Mouse (Mus musculus): ENCODE measurements around the gene Rtn4rl2. TPM values are rescaled to one million over a fixed set of nuclear protein-coding genes. Genes with fewer than 3 reads are reported as not detected.
A peak's percentile ranks its signal among the peaks of the same experiment; 100 is the strongest.

The Rtn4rl2 gene
- polyA plus RNA-seq, 1 experiment from 2014 or later = 7.2 TPM

DNA sequence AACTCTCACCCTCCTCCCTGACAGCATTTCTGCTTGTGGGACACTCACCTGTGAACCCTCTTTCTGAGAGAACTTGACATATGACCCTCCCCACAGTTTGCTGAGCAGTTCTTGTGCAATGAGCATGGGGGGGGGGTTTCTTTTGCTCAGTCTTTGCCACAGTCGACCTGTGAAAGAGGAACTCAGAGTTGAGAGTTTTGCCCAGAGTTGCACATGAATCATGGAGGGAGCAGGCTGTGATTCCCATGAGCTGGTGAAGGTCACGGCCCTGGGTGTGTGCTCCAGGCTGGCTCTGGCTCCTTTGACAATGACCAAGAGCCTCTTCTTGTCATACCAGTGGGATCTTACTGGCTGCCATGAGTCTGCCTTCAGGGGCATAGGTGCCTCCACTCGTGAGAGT lies 24.3 kb downstream of the Rtn4rl2 start:
- WGBS = 88% methylated on average over 3 of the region's 3 CpGs
- H3K4me1 ChIP-seq (ENCODE audit: control insufficient read depth, insufficient read depth, low read length) = peaks cover 4% of the 10 kb centered on the region; the same call in 1 of the 2 replicates
- no peak for DNase-seq (ENCODE audit: low spot score)
- H3K4me3 ChIP-seq (ENCODE audit: low read depth, low read length) = no peak overlapping the region
- no peak for ATAC-seq (ENCODE audit: insufficient read depth, low FRiP score, low TSS enrichment)
- no peak overlapping the region for H3K9ac ChIP-seq (ENCODE audit: low read length)
- H3K36me3 ChIP-seq (ENCODE audit: control insufficient read depth, insufficient read depth, low read length) = no peaks in the 10 kb centered on the region
- H3K9me3 ChIP-seq (ENCODE audit: control insufficient read depth, low read length) = no peaks in the 10 kb centered on the region
- H3K27ac ChIP-seq (ENCODE audit: low read depth, low read length) = no peak overlapping the region
- H3K4me2 ChIP-seq (ENCODE audit: low read depth) = no peak overlapping the region
- peaks cover 14% of the 10 kb centered on the region for H3K27me3 ChIP-seq (ENCODE audit: control insufficient read depth, insufficient read depth, low read length)

DNA sequence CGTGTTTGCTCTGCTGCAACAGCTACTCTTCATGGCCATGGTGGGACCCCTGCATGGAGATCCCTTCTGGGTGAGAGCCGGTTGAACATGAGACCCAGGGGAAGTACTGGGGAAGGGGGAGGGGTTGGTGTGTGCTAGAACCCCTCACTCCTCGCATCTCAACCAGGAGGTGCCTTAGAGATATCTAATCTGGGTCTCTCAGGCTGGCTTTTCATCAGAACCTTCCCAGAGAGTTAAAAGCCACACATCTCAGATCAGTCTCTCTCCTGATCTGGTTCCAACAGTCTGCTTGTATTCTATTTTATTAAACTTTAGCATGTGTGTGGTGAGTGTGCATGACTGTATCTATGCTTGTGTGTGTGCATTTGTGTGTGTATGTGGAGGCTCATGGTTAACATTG lies 25.1 kb downstream of the Rtn4rl2 start:
- DNase-seq (ENCODE audit: low spot score) (no peak), ATAC-seq (ENCODE audit: insufficient read depth, low FRiP score, low TSS enrichment) (no peak)
- Histone ChIP-seq H3K4me2 (ENCODE audit: low read depth) (no peak overlapping the region), H3K9me3 (ENCODE audit: control insufficient read depth, low read length) (no peaks in the 10 kb centered on the region), H3K4me1 (ENCODE audit: control insufficient read depth, insufficient read depth, low read length) (peaks cover 3% of the 10 kb centered on the region; the same call in 1 of the 2 replicates), H3K36me3 (ENCODE audit: control insufficient read depth, insufficient read depth, low read length) (no peaks in the 10 kb centered on the region), H3K27me3 (ENCODE audit: control insufficient read depth, insufficient read depth, low read length) (peaks cover 7% of the 10 kb centered on the region), H3K9ac (ENCODE audit: low read length) (no peak overlapping the region), H3K4me3 (ENCODE audit: low read depth, low read length) (no peak overlapping the region), H3K27ac (ENCODE audit: low read depth, low read length) (no peak overlapping the region)
- WGBS = 87% methylated on average over 3 of the region's 3 CpGs

DNA sequence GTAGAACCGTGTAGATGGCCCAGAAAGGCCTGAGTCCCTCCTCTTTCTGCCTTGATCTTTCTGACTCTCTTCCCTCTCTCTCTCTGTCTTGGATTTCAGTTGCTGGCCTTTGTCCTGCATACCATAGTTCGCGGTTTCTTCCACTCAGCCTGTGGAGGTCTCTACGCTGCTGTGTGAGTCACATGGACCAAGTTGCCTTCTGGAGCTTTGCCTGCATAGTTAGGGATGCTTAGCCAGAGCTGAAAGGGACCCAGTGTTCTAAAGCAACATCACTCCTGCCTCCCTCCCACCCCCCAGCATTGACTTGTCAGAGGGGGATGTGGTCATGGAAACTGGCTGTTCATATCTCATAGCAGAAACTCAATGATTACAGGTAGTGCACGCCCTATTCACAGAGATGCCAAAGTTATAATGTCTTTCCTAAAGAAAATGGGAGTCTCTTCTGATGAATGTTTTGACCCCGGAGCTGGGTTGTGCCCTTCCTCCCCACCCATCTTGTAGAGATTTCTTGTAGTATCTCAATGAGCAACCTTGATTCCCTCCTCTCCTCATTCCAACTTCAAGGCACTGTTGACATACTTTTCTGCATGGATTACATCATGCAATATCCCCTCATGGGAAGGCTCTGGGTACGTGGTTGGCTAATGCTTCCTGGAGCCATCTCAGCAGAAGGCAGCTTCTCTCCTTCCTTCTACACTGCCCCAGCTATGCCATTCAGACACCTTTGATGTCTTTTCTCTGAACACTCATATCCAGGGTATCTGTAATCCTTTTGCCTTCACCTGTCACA lies 26.3 kb downstream of the Rtn4rl2 start:
- H3K4me3 ChIP-seq (ENCODE audit: low read depth, low read length) = no peak overlapping the region
- ATAC-seq (ENCODE audit: insufficient read depth, low FRiP score, low TSS enrichment) (no peak), DNase-seq (ENCODE audit: low spot score) (no peak)
- WGBS = 93% methylated on average over 7 of the region's 7 CpGs
- H3K9ac ChIP-seq (ENCODE audit: low read length) = no peak overlapping the region
- H3K4me1 ChIP-seq (ENCODE audit: control insufficient read depth, insufficient read depth, low read length) = no peaks in the 10 kb centered on the region
- H3K9me3 ChIP-seq (ENCODE audit: control insufficient read depth, low read length) = no peaks in the 10 kb centered on the region
- H3K27me3 ChIP-seq (ENCODE audit: control insufficient read depth, insufficient read depth, low read length) = no peaks in the 10 kb centered on the region
- H3K36me3 ChIP-seq (ENCODE audit: control insufficient read depth, insufficient read depth, low read length) = no peaks in the 10 kb centered on the region
- no peak overlapping the region for H3K27ac ChIP-seq (ENCODE audit: low read depth, low read length)
- no peak overlapping the region for H3K4me2 ChIP-seq (ENCODE audit: low read depth)

DNA sequence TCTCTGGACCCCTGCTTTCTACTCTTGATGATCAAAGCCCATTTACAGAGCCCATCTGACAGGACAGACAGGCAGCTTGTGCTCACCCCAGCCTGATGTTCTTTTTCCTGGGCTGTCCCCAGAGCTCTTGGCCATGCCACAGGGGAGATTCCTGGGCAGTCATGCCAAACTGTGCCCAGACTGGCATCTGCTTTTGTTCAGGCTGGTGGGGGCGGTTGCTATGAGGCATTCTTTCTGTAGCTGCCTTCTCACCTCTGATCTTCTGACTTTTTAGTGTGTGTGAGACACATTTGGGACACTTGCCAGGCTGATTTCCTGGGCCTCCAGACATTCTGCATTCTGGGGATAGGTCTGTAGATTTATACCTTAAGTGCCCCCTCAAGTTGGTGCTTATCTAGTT lies 28.0 kb downstream of the Rtn4rl2 start:
- DNase-seq (ENCODE audit: low spot score) (no peak), ATAC-seq (ENCODE audit: insufficient read depth, low FRiP score, low TSS enrichment) (no peak)
- Histone ChIP-seq H3K4me2 (ENCODE audit: low read depth) (no peak overlapping the region), H3K4me3 (ENCODE audit: low read depth, low read length) (no peak overlapping the region), H3K9ac (ENCODE audit: low read length) (no peak overlapping the region), H3K4me1 (ENCODE audit: control insufficient read depth, insufficient read depth, low read length) (no peaks in the 10 kb centered on the region), H3K27ac (ENCODE audit: low read depth, low read length) (no peak overlapping the region), H3K9me3 (ENCODE audit: control insufficient read depth, low read length) (no peaks in the 10 kb centered on the region), H3K36me3 (ENCODE audit: control insufficient read depth, insufficient read depth, low read length) (no peaks in the 10 kb centered on the region; the same call in none of the 2 replicates), H3K27me3 (ENCODE audit: control insufficient read depth, insufficient read depth, low read length) (no peaks in the 10 kb centered on the region)
- WGBS = 86% methylated on average over 1 of the region's 1 CpGs

DNA sequence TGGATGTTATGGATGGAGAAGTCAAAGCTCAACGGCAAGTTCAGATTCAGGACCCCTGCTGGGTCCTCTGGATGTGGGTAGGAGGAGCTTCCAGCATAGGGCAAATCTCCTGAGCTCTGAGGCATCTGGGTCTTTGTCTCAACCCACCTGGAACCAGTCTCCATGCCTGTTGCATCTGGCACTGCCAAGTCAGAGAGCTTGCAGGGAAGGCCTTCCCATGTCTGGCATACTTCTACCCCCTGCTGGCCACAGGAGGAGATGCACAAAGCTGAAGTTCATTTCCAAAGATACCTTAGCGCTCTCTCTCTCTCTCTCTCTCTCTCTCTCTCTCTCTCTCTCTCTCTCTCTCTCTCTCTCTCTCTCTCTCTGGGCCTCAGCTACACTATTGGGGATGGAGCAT lies 30.8 kb downstream of the Rtn4rl2 start:
- no peaks in the 10 kb centered on the region for H3K9me3 ChIP-seq (ENCODE audit: control insufficient read depth, low read length)
- no peak overlapping the region for H3K4me3 ChIP-seq (ENCODE audit: low read depth, low read length)
- no peak overlapping the region for H3K9ac ChIP-seq (ENCODE audit: low read length)
- H3K27me3 ChIP-seq (ENCODE audit: control insufficient read depth, insufficient read depth, low read length) = no peaks in the 10 kb centered on the region
- H3K36me3 ChIP-seq (ENCODE audit: control insufficient read depth, insufficient read depth, low read length) = no peaks in the 10 kb centered on the region; the same call in none of the 2 replicates
- peaks cover 9% of the 10 kb centered on the region; the same call in 1 of the 2 replicates for H3K4me1 ChIP-seq (ENCODE audit: control insufficient read depth, insufficient read depth, low read length)
- H3K27ac ChIP-seq (ENCODE audit: low read depth, low read length) = no peak overlapping the region
- peak; percentile 41 for DNase-seq (ENCODE audit: low spot score)
- ATAC-seq (ENCODE audit: insufficient read depth, low FRiP score, low TSS enrichment) = no peak
- 56% methylated on average over 2 of the region's 2 CpGs for WGBS
- no peak overlapping the region for H3K4me2 ChIP-seq (ENCODE audit: low read depth)

DNA sequence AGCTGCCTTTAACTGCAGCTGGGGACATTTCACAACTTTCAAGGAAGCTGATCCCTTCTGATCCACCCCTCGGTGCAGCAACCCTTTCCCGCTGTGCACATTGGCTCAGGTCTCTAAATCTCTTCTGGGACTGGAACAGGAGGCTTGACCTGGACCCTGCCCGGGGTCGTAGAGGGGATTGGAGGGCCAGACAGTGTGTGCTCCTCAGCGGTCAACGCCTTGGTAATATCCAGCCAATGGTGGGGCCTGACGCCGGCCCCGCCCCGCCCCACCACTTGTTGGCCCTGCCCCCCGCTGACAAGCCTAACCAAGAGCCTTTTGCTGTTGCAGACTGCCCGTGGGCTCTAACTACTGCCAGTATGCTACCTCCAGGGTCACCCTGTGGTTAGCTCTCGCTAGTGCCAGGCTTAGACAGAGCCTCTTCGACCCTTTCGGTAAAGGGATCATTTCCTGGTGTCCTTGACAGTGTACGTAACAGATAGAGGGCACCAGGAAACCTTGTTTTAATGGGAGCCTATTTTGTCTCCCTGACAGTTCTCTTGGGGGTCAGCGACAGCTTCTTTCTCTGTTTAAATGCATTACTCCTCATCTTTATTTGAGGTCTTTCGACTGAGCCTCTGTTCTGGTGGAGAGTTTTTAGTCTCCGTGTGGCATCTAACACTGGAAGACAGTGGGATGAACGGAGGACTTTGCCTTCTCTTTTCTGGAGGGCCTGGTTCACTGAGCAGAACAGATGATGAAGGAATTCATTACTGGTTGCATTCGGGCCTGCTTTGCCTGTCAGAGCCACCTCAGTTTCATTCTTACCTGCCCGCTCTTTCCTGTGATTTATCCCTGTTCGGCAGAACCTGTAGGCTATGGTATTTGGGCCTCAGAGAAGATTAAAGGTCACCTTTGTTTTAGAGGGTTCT lies 35.1 kb downstream of the Rtn4rl2 start:
- Histone ChIP-seq H3K27me3 (ENCODE audit: control insufficient read depth, insufficient read depth, low read length) (no peaks in the 10 kb centered on the region), H3K36me3 (ENCODE audit: control insufficient read depth, insufficient read depth, low read length) (no peaks in the 10 kb centered on the region; the same call in none of the 2 replicates), H3K4me3 (ENCODE audit: low read depth, low read length) (no peak overlapping the region), H3K27ac (ENCODE audit: low read depth, low read length) (no peak overlapping the region), H3K9me3 (ENCODE audit: control insufficient read depth, low read length) (no peaks in the 10 kb centered on the region), H3K4me1 (ENCODE audit: control insufficient read depth, insufficient read depth, low read length) (peaks cover 11% of the 10 kb centered on the region; the same call in 1 of the 2 replicates), H3K4me2 (ENCODE audit: low read depth) (peak overlapping the region; percentile 12; the same call in 1 of the 2 replicates), H3K9ac (ENCODE audit: low read length) (no peak overlapping the region)
- 33% methylated on average over 23 of the region's 23 CpGs for WGBS
- peak; percentile 71 for ATAC-seq (ENCODE audit: insufficient read depth, low FRiP score, low TSS enrichment)
- peak; percentile 52 for DNase-seq (ENCODE audit: low spot score)

DNA sequence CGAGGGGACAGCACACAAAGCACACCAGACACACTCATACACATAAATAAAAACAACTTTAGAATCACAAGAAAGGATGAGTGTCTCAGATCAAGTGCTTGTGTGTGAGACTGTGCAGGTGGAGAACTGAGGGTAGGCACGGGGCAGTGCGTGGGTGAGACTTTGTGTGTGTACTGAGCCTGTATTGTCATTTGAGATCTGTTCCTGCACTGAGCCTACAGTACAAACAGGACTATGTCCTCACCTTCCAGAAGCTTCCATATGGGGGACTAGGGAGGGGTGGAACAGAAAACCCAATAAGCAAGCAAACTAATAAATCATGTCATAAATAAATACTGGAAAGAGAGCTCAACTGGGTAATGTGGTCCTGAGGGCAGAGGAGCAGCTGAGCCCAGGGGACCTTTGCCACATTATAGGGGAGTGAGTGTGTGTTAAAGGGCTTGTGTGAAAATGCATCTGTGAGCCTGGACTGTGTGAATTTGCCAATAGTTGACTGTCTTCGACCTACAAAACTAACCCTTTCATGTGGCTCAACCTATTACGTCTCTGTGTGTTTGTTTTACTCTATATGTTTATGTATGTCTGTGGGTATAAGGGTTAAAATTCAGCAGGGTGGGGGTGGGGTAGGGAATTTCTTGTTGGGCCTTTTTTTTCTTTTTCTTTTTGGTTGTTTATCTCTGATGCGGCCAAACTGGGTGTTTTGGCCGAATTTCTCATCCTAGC lies 35.9 kb downstream of the Rtn4rl2 start:
- no peak overlapping the region for H3K27ac ChIP-seq (ENCODE audit: low read depth, low read length)
- H3K4me3 ChIP-seq (ENCODE audit: low read depth, low read length) = no peak overlapping the region
- no peaks in the 10 kb centered on the region for H3K9me3 ChIP-seq (ENCODE audit: control insufficient read depth, low read length)
- H3K4me1 ChIP-seq (ENCODE audit: control insufficient read depth, insufficient read depth, low read length) = peaks cover 11% of the 10 kb centered on the region; the same call in 1 of the 2 replicates
- peak; percentile 70 for ATAC-seq (ENCODE audit: insufficient read depth, low FRiP score, low TSS enrichment)
- H3K27me3 ChIP-seq (ENCODE audit: control insufficient read depth, insufficient read depth, low read length) = no peaks in the 10 kb centered on the region
- no peak for DNase-seq (ENCODE audit: low spot score)
- H3K4me2 ChIP-seq (ENCODE audit: low read depth) = peak overlapping the region; percentile 12; the same call in 1 of the 2 replicates
- 55% methylated on average over 7 of the region's 7 CpGs for WGBS
- no peak overlapping the region for H3K9ac ChIP-seq (ENCODE audit: low read length)
- H3K36me3 ChIP-seq (ENCODE audit: control insufficient read depth, insufficient read depth, low read length) = no peaks in the 10 kb centered on the region; the same call in none of the 2 replicates

DNA sequence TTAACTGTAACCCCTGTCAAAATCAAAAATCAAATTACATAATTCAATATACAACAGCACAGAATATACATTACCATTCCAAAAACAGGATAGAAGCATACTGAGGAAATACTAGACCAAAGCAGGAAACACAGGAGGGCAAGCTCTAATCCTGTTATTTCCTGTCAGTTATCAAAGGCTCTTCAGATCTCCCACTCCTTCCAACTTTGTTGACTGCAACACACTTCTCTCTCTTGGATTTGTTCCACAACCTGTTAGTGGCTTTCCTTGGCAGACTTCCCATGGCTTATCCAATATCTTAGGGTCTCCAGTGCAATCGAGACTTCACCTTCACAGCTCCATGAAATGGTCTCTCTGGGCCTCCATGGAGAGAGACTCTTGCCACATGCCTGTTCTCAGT lies 41.3 kb downstream of the Rtn4rl2 start:
- H3K4me3 ChIP-seq (ENCODE audit: low read depth, low read length) = no peak overlapping the region
- no peak for DNase-seq (ENCODE audit: low spot score)
- no peak overlapping the region for H3K9ac ChIP-seq (ENCODE audit: low read length)
- no peak overlapping the region for H3K27ac ChIP-seq (ENCODE audit: low read depth, low read length)
- H3K4me2 ChIP-seq (ENCODE audit: low read depth) = no peak overlapping the region
- H3K36me3 ChIP-seq (ENCODE audit: control insufficient read depth, insufficient read depth, low read length) = no peaks in the 10 kb centered on the region
- H3K27me3 ChIP-seq (ENCODE audit: control insufficient read depth, insufficient read depth, low read length) = no peaks in the 10 kb centered on the region
- WGBS = 82% methylated on average over 1 of the region's 1 CpGs
- no peaks in the 10 kb centered on the region for H3K9me3 ChIP-seq (ENCODE audit: control insufficient read depth, low read length)
- ATAC-seq (ENCODE audit: insufficient read depth, low FRiP score, low TSS enrichment) = no peak
- no peaks in the 10 kb centered on the region; the same call in 1 of the 2 replicates for H3K4me1 ChIP-seq (ENCODE audit: control insufficient read depth, insufficient read depth, low read length)

All from neural tube, embryonic 11.5 days (tissue).